Mouse (Mus musculus): ENCODE data around the gene Tmem131l. TPM values are rescaled to one million over a fixed set of nuclear protein-coding genes. Genes with fewer than 3 reads are reported as not detected.

Gene Tmem131l
- polyA plus RNA-seq, 1 experiment from 2014 or later, result 18.4 TPM

- 43% methylated on average over 3 of the region's 3 CpGs for WGBS
- Histone ChIP-seq H3K27me3 (replicated peaks; ENCODE audit: insufficient read depth, low read length) (no peaks in the 10 kb centered on the region), H3K36me3 (ENCODE audit: insufficient read depth, low read length) (no peaks in the 10 kb centered on the region), H3K4me2 (replicated peaks; ENCODE audit: low read depth, low read length) (no peak overlapping the region), H3K4me1 (ENCODE audit: insufficient read depth, low read depth, low read length) (peaks cover 3% of the 10 kb centered on the region; the same call in 1 of the 2 replicates), H3K9me3 (ENCODE audit: low read length) (no peaks in the 10 kb centered on the region), H3K9ac (replicated peaks; ENCODE audit: low read depth) (no peak overlapping the region), H3K27ac (ENCODE audit: low read length) (no peak overlapping the region), H3K4me3 (ENCODE audit: low read depth, low read length) (no peak overlapping the region)
- DNase-seq (ENCODE audit: low spot score), result no peak
- no peak for TF ChIP-seq EP300 (IDR thresholded peaks at IDR 0.05)
- no peak for TF ChIP-seq CTCF (IDR thresholded peaks at IDR 0.05)
- ATAC-seq, result no peak
Observed at GRCm38 (mm10) chr3:83977817-83978216, 62.2 kb downstream of the Tmem131l start.

- no peak for ATAC-seq
- Histone ChIP-seq H3K27me3 (replicated peaks; ENCODE audit: insufficient read depth, low read length) (no peaks in the 10 kb centered on the region), H3K9me3 (ENCODE audit: low read length) (no peaks in the 10 kb centered on the region), H3K4me1 (ENCODE audit: insufficient read depth, low read depth, low read length) (peaks cover 3% of the 10 kb centered on the region; the same call in 1 of the 2 replicates), H3K4me3 (ENCODE audit: low read depth, low read length) (no peak overlapping the region), H3K36me3 (ENCODE audit: insufficient read depth, low read length) (no peaks in the 10 kb centered on the region), H3K27ac (ENCODE audit: low read length) (no peak overlapping the region), H3K4me2 (replicated peaks; ENCODE audit: low read depth, low read length) (no peak overlapping the region), H3K9ac (replicated peaks; ENCODE audit: low read depth) (no peak overlapping the region)
- WGBS, result 88% methylated on average over 3 of the region's 3 CpGs
- TF ChIP-seq CTCF (IDR thresholded peaks at IDR 0.05) (no peak), EP300 (IDR thresholded peaks at IDR 0.05) (no peak)
- DNase-seq (ENCODE audit: low spot score), result no peak
Observed at GRCm38 (mm10) chr3:83976161-83976560, 63.8 kb downstream of the Tmem131l start.

- WGBS, result 67% methylated on average over 2 of the region's 2 CpGs
- H3K27ac ChIP-seq (ENCODE audit: low read length), result no peak overlapping the region
- DNase-seq (ENCODE audit: low spot score), result no peak
Observed at GRCm38 (mm10) chr3:83973339-83973738, 66.6 kb downstream of the Tmem131l start.

GRCm38 (mm10) chr3:83970629-83971028 lies 69.3 kb downstream of the Tmem131l start:
- ATAC-seq, result no peak
- Histone ChIP-seq H3K9ac (replicated peaks; ENCODE audit: low read depth) (no peak overlapping the region), H3K27ac (ENCODE audit: low read length) (no peak overlapping the region)

More at GRCm38 (mm10) chr3:83973339-83973738, 66.6 kb downstream of the Tmem131l start:
- Histone ChIP-seq H3K9ac (replicated peaks; ENCODE audit: low read depth) (no peak overlapping the region), H3K27me3 (replicated peaks; ENCODE audit: insufficient read depth, low read length) (no peaks in the 10 kb centered on the region), H3K4me1 (ENCODE audit: insufficient read depth, low read depth, low read length) (no peaks in the 10 kb centered on the region), H3K4me2 (replicated peaks; ENCODE audit: low read depth, low read length) (no peak overlapping the region), H3K36me3 (ENCODE audit: insufficient read depth, low read length) (no peaks in the 10 kb centered on the region), H3K9me3 (ENCODE audit: low read length) (no peaks in the 10 kb centered on the region), H3K4me3 (ENCODE audit: low read depth, low read length) (no peak overlapping the region)
- no peak for ATAC-seq
- TF ChIP-seq EP300 (IDR thresholded peaks at IDR 0.05) (no peak), CTCF (IDR thresholded peaks at IDR 0.05) (no peak)

GRCm38 (mm10) chr3:83969081-83969480 lies 70.9 kb downstream of the Tmem131l start:
- Histone ChIP-seq H3K4me3 (ENCODE audit: low read depth, low read length) (no peak overlapping the region), H3K27ac (ENCODE audit: low read length) (no peak overlapping the region), H3K4me2 (replicated peaks; ENCODE audit: low read depth, low read length) (no peak overlapping the region), H3K4me1 (ENCODE audit: insufficient read depth, low read depth, low read length) (no peaks in the 10 kb centered on the region), H3K9me3 (ENCODE audit: low read length) (no peaks in the 10 kb centered on the region), H3K9ac (replicated peaks; ENCODE audit: low read depth) (no peak overlapping the region), H3K36me3 (ENCODE audit: insufficient read depth, low read length) (no peaks in the 10 kb centered on the region), H3K27me3 (replicated peaks; ENCODE audit: insufficient read depth, low read length) (no peaks in the 10 kb centered on the region)
- 83% methylated on average over 4 of the region's 4 CpGs for WGBS
- ATAC-seq, result no peak
- TF ChIP-seq CTCF (IDR thresholded peaks at IDR 0.05), result no peak
- no peak for TF ChIP-seq EP300 (IDR thresholded peaks at IDR 0.05)
- no peak for DNase-seq (ENCODE audit: low spot score)

More at GRCm38 (mm10) chr3:83970629-83971028, 69.3 kb downstream of the Tmem131l start:
- no peak for DNase-seq (ENCODE audit: low spot score)
- Histone ChIP-seq H3K27me3 (replicated peaks; ENCODE audit: insufficient read depth, low read length) (no peaks in the 10 kb centered on the region), H3K4me3 (ENCODE audit: low read depth, low read length) (no peak overlapping the region), H3K4me1 (ENCODE audit: insufficient read depth, low read depth, low read length) (no peaks in the 10 kb centered on the region), H3K4me2 (replicated peaks; ENCODE audit: low read depth, low read length) (no peak overlapping the region), H3K9me3 (ENCODE audit: low read length) (no peaks in the 10 kb centered on the region), H3K36me3 (ENCODE audit: insufficient read depth, low read length) (no peaks in the 10 kb centered on the region)
- TF ChIP-seq EP300 (IDR thresholded peaks at IDR 0.05) (no peak), CTCF (IDR thresholded peaks at IDR 0.05) (no peak)
- WGBS, result 61% methylated on average over 1 of the region's 1 CpGs

- DNase-seq (ENCODE audit: low spot score) (no peak), ATAC-seq (no peak)
- H3K9ac ChIP-seq (replicated peaks; ENCODE audit: low read depth), result no peak overlapping the region
- H3K27ac ChIP-seq (ENCODE audit: low read length), result no peak overlapping the region
- TF ChIP-seq EP300 (IDR thresholded peaks at IDR 0.05), result no peak
- TF ChIP-seq CTCF (IDR thresholded peaks at IDR 0.05), result no peak
- H3K9me3 ChIP-seq (ENCODE audit: low read length), result no peaks in the 10 kb centered on the region
- no peaks in the 10 kb centered on the region for H3K36me3 ChIP-seq (ENCODE audit: insufficient read depth, low read length)
- 86% methylated on average over 3 of the region's 3 CpGs for WGBS
- no peaks in the 10 kb centered on the region for H3K27me3 ChIP-seq (replicated peaks; ENCODE audit: insufficient read depth, low read length)
- H3K4me1 ChIP-seq (ENCODE audit: insufficient read depth, low read depth, low read length), result no peaks in the 10 kb centered on the region
- no peak overlapping the region for H3K4me2 ChIP-seq (replicated peaks; ENCODE audit: low read depth, low read length)
- no peak overlapping the region for H3K4me3 ChIP-seq (ENCODE audit: low read depth, low read length)
Observed at GRCm38 (mm10) chr3:83967791-83968190, 72.2 kb downstream of the Tmem131l start.

GRCm38 (mm10) chr3:83965333-83965732 lies 74.6 kb downstream of the Tmem131l start:
- no peaks in the 10 kb centered on the region for H3K9me3 ChIP-seq (ENCODE audit: low read length)
- no peak overlapping the region for H3K4me2 ChIP-seq (replicated peaks; ENCODE audit: low read depth, low read length)
- WGBS, result 93% methylated on average over 2 of the region's 2 CpGs
- no peak for TF ChIP-seq EP300 (IDR thresholded peaks at IDR 0.05)
- TF ChIP-seq CTCF (IDR thresholded peaks at IDR 0.05), result no peak
- no peaks in the 10 kb centered on the region for H3K36me3 ChIP-seq (ENCODE audit: insufficient read depth, low read length)
- no peak overlapping the region for H3K27ac ChIP-seq (ENCODE audit: low read length)
- no peak for DNase-seq (ENCODE audit: low spot score)
- H3K4me1 ChIP-seq (ENCODE audit: insufficient read depth, low read depth, low read length), result no peaks in the 10 kb centered on the region
- no peaks in the 10 kb centered on the region for H3K27me3 ChIP-seq (replicated peaks; ENCODE audit: insufficient read depth, low read length)
- ATAC-seq, result no peak
- H3K4me3 ChIP-seq (ENCODE audit: low read depth, low read length), result no peak overlapping the region
- H3K9ac ChIP-seq (replicated peaks; ENCODE audit: low read depth), result no peak overlapping the region

Measured in lung, postnatal 0 days (tissue).